Mouse (Mus musculus) ES-E14 (cell line): ENCODE data around the gene Erfe.

Experiments used
- HCFC1 ChIP-seq: IDR thresholded peaks from 2 replicates; pipeline ENCODE4 v1.6.1; 2012; ENCODE audit warnings: low read length, inconsistent platforms, borderline replicate concordance; ENCODE audit not compliant: insufficient read depth
- ZC3H11A ChIP-seq: IDR thresholded peaks from 2 replicates; pipeline ENCODE4 v1.6.1; 2012; ENCODE audit warnings: low read depth, mild to moderate bottlenecking, inconsistent platforms, low read length, borderline replicate concordance

DNA sequence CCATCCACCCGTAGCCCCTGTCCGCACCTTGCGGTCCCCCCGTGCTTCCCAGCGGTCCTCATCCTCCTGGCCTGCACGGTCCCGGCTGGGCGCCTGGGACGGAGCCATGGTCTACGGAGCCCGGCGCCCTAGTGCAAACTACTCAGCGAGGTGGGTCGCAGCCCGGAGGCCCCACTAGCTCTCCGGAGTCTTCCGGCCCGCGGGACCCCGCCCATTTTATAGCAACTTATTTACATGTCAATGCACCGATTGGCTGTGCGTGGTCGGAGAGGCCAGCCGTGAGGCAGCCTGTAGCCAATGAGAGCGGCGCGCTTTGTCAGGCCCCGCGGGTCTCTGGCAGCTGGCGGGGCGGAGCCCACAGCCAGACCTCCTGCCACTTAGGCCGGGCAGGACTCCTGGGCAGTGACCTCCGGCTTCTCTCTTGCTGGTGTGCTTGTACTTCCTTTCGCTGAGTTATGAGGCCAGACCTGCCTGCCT is 46.8 kb downstream of the Erfe start:
- TF ChIP-seq HCFC1 (0 out of 2 replicates have a peak, but pooled peaks have one; percentile 19), ZC3H11A (0 out of 2 replicates have a peak, but pooled peaks have one; percentile 7)
